Mouse (Mus musculus): Measurements from ENCODE around the gene D330020A13Rik.

DNA sequence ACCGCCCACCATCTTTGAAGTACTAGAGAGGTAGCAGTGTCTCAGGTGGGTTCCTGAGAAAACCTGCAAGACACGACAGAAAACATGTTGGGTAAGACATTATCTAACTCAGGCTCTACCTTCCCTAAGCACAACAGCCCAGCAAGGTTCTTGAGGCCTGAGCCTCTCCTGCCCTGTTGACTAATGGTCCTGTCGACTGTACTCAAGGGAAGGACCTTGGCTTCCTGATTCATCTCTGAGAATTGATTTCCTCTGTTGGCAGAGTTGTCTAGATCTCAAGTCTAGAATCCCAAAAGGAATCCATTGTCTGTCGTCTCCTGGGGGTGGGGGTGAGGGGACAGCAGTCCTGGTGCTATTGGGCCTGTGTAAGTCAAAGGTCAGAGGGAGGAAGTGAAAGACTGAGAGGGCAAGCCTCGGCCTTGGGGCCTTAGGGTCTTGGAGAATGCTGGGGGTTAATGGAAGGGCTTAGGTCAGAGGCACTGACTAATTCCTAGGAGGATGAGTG, 37.7 kb upstream of the D330020A13Rik start:
- TF ChIP-seq CTCF (IDR thresholded peaks at IDR 0.05) (no peak), EP300 (IDR thresholded peaks at IDR 0.05) (no peak)

Data from lung, postnatal 0 days (tissue).